Mouse (Mus musculus): ENCODE results near the gene Selenoh.

DNA sequence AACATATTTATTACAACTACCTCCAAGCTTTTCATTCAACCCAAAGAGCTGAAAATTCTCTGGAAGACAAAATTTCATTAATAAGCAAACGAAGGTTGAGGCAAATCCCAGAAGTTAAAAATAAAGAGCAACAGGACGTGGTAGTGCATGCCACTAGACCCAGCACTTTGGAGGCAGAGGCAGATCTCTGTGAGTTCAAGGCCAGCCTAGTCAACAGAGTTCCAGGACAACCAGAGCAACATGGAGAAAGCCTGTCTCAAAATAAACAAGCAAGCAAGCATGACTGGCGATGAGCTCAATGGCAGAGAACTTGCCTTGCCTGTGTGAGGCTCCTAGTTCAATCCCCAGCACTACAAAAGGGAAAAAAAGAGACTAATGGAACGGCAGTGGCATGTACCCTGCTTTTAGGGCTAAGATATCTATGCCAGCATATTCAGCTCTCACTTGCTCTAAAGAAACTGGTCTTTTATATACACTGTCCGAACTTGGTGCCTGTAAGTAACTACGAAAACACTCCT, 23.5 kb downstream of the Selenoh start:
- TF ChIP-seq POLR2A (IDR thresholded peaks at IDR 0.05; ENCODE audit: control insufficient read depth, low read depth, low read length) (no peak), CTCF (IDR thresholded peaks at IDR 0.05; ENCODE audit: control insufficient read depth, insufficient read depth, insufficient replicate concordance, low read depth, low read length) (no peak)
